In genomic region chr12:77756021-77756420, GRCm38 (mm10) we compare ENCODE assay signal across 11 mouse cellular contexts.
"Had no signal": no experiment of that assay in that cellular context is flagged by ENCODE, and none has a peak within 500 bp of the region (broad histone marks: within the 10 kb centered on the region; RNA-seq: fewer than 3 reads in every experiment).

No protein-coding gene starts in this region.

- H3K9ac ChIP-seq: liver, embryonic 12.5 days; lung, embryonic 15.5 days; midbrain, embryonic 15.5 days; neural tube, embryonic 13.5 days had no signal

- H3K4me1 ChIP-seq: limb, embryonic 10.5 days; liver, embryonic 12.5 days; lung, embryonic 15.5 days; midbrain, embryonic 15.5 days; neural tube, embryonic 13.5 days had no signal

- H3K4me2 ChIP-seq: liver, embryonic 12.5 days; lung, embryonic 15.5 days; midbrain, embryonic 15.5 days; neural tube, embryonic 13.5 days had no signal

- H3K27me3 ChIP-seq: liver, embryonic 12.5 days; lung, embryonic 15.5 days; midbrain, embryonic 15.5 days; neural tube, embryonic 13.5 days had no signal

- H3K36me3 ChIP-seq: limb, embryonic 10.5 days; liver, embryonic 12.5 days; lung, embryonic 15.5 days; midbrain, embryonic 15.5 days; neural tube, embryonic 13.5 days had no signal

- DNase-seq: kidney, adult 11 months; kidney, postnatal 14 days; retina, postnatal 1 day; right cerebral cortex, postnatal 4 days; spleen, adult 18-20 months; thymus, postnatal 36 days had no signal

- H3K27ac ChIP-seq: limb, embryonic 10.5 days; liver, embryonic 12.5 days; lung, embryonic 15.5 days; midbrain, embryonic 15.5 days; neural tube, embryonic 13.5 days had no signal

- H3K4me3 ChIP-seq: limb, embryonic 10.5 days; liver, embryonic 12.5 days; lung, embryonic 15.5 days; midbrain, embryonic 15.5 days; neural tube, embryonic 13.5 days had no signal

- ATAC-seq: liver, embryonic 12.5 days; midbrain, embryonic 15.5 days had no signal

- H3K9me3 ChIP-seq: limb, embryonic 10.5 days; liver, embryonic 12.5 days; lung, embryonic 15.5 days; midbrain, embryonic 15.5 days; neural tube, embryonic 13.5 days had no signal
